Comparison of ENCODE assay signal across 17 mouse cellular contexts in the genomic region with DNA sequence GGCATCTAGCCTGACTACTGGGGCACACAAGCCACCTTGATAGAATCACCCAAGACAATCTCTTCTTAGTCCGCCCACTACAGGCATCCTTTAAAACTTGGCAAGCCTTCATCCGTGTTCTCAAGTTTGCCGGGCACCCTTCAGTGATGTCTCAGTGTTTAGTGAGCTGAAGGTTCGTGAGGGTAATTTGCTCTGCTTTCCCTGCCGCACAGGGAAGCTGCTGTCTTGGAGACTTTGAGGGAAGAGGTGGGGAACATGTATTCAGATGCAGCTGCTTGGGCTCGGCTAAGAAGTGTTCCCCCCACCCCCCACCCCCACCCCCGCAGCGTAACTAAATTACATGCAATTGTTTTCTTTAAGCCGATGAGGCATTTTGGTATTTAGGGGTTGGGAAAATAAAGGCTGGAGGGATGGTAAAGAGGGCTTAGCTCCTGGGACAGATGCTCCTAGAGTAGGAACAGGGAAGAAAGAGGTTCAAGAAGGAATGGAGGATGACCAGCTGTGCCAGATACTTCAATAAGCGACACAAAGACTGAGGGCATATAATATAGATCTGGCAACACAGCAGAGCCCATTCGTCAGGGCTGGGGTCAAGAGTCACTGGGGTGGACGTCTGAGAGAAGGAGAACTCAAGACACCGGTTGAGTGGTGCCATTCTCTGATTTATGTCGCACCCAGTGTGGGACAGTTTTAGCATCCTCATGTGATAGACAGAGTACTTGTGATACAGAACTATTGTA.
DNase-seq lines count a peak whose midpoint lies in the region; ATAC-seq and TF ChIP-seq lines count a peak whose summit lies in the region.
"Had no signal": no experiment of that assay in that cellular context is flagged by ENCODE, and none has a peak within 500 bp of the region (broad histone marks: within the 10 kb centered on the region; RNA-seq: fewer than 3 reads in every experiment).

No protein-coding gene starts in this region.

- no peak for TF ChIP-seq POLR2A in lung, adult 2 months (IDR thresholded peaks at IDR 0.05; ENCODE audit: borderline replicate concordance, extremely low read depth, low read depth, low read length)

- no peak for TF ChIP-seq CTCF in lung, adult 2 months (IDR thresholded peaks at IDR 0.05; ENCODE audit: insufficient read depth, low read length)

- no peak for ATAC-seq in forebrain, embryonic 15.5 days (replicated peaks)
- no peak for ATAC-seq in lung, embryonic 15.5 days (ENCODE audit: borderline replicate concordance, extremely low read depth, low FRiP score, low TSS enrichment)
- no peak for ATAC-seq in embryonic facial prominence, embryonic 14.5 days (ENCODE audit: low read depth)
- ATAC-seq: forebrain, postnatal 0 days; inflammation-experienced regulatory T-cells, adult 6 months had no signal

- no peaks in the 10 kb centered on the region for H3K27me3 ChIP-seq in forebrain, embryonic 10.5 days (ENCODE audit: poor library complexity, severe bottlenecking)
- no peaks in the 10 kb centered on the region; the same call in 1 of the 2 replicates for H3K27me3 ChIP-seq in forebrain, embryonic 15.5 days
- no peaks in the 10 kb centered on the region for H3K27me3 ChIP-seq in lung, embryonic 15.5 days
- no peaks in the 10 kb centered on the region for H3K27me3 ChIP-seq in embryonic facial prominence, embryonic 14.5 days (replicated peaks; ENCODE audit: control insufficient read depth, insufficient read depth, low read length)
- H3K27me3 ChIP-seq: liver, embryonic 13.5 days had no signal

- H3K4me3 ChIP-seq in forebrain, embryonic 10.5 days = no peak overlapping the region
- no peak overlapping the region for H3K4me3 ChIP-seq in forebrain, embryonic 15.5 days
- no peak overlapping the region for H3K4me3 ChIP-seq in lung, embryonic 15.5 days
- no peak overlapping the region for H3K4me3 ChIP-seq in lung, adult 2 months (replicated peaks; ENCODE audit: extremely low read depth, low read depth, low read length)
- H3K4me3 ChIP-seq in embryonic facial prominence, embryonic 14.5 days (ENCODE audit: low read depth, low read length) = no peak overlapping the region
- H3K4me3 ChIP-seq: liver, embryonic 13.5 days had no signal

- H3K36me3 ChIP-seq in forebrain, embryonic 10.5 days (replicated peaks) = no peaks in the 10 kb centered on the region
- no peaks in the 10 kb centered on the region for H3K36me3 ChIP-seq in forebrain, embryonic 15.5 days
- no peaks in the 10 kb centered on the region for H3K36me3 ChIP-seq in lung, embryonic 15.5 days
- no peaks in the 10 kb centered on the region for H3K36me3 ChIP-seq in embryonic facial prominence, embryonic 14.5 days (ENCODE audit: control insufficient read depth, insufficient read depth, low read length)
- H3K36me3 ChIP-seq: liver, embryonic 13.5 days had no signal

- H3K9me3 ChIP-seq in forebrain, embryonic 10.5 days = no peaks in the 10 kb centered on the region
- H3K9me3 ChIP-seq in forebrain, embryonic 15.5 days = no peaks in the 10 kb centered on the region
- no peaks in the 10 kb centered on the region for H3K9me3 ChIP-seq in lung, embryonic 15.5 days
- no peaks in the 10 kb centered on the region for H3K9me3 ChIP-seq in embryonic facial prominence, embryonic 14.5 days (ENCODE audit: control insufficient read depth, low read length)
- H3K9me3 ChIP-seq: liver, embryonic 13.5 days had no signal

- DNase-seq in forebrain, embryonic 10.5 days (ENCODE audit: extremely low spot score, low spot score) = no peak
- DNase-seq in lung, adult 2 months = no peak
- DNase-seq in R1 (ENCODE audit: low read depth, low spot score) = peak; percentile 50
- DNase-seq in embryonic facial prominence, embryonic 14.5 days (ENCODE audit: low spot score) = peak; percentile 42
- no peak for DNase-seq in layer of hippocampus, adult 9-11 months
- DNase-seq in testis, postnatal 14 days (ENCODE audit: low spot score) = no peak
- DNase-seq: adrenal gland, adult 8-10 months; cerebellum, adult 11-12 months; forebrain, postnatal 0 days; heart, adult 18-20 months; kidney, adult 8-10 months; layer of hippocampus, postnatal 36 days; liver, embryonic 13.5 days; lung, postnatal 36 days had no signal

- H3K4me2 ChIP-seq in forebrain, embryonic 15.5 days (replicated peaks) = no peak overlapping the region
- no peak overlapping the region for H3K4me2 ChIP-seq in lung, embryonic 15.5 days
- peak overlapping the region; percentile 6; the same call in 1 of the 2 replicates for H3K4me2 ChIP-seq in embryonic facial prominence, embryonic 14.5 days (ENCODE audit: low read depth, low read length)
- H3K4me2 ChIP-seq: liver, embryonic 13.5 days had no signal

- H3K9ac ChIP-seq in forebrain, embryonic 15.5 days (replicated peaks) = no peak overlapping the region
- H3K9ac ChIP-seq in lung, embryonic 15.5 days = no peak overlapping the region
- no peak overlapping the region for H3K9ac ChIP-seq in embryonic facial prominence, embryonic 14.5 days (ENCODE audit: low read depth, low read length)
- H3K9ac ChIP-seq: forebrain, postnatal 0 days; liver, embryonic 13.5 days had no signal

- H3K4me1 ChIP-seq in forebrain, embryonic 10.5 days = peaks cover 50% of the 10 kb centered on the region
- peaks cover 6% of the 10 kb centered on the region; the same call in 1 of the 2 replicates for H3K4me1 ChIP-seq in forebrain, embryonic 15.5 days
- H3K4me1 ChIP-seq in lung, embryonic 15.5 days = peaks cover 34% of the 10 kb centered on the region
- H3K4me1 ChIP-seq in lung, adult 2 months (ENCODE audit: control insufficient read depth, insufficient read depth, low read length) = no peaks in the 10 kb centered on the region; the same call in none of the 2 replicates
- H3K4me1 ChIP-seq in embryonic facial prominence, embryonic 14.5 days (ENCODE audit: control insufficient read depth, insufficient read depth, low read length) = peaks cover 51% of the 10 kb centered on the region
- H3K4me1 ChIP-seq: liver, embryonic 13.5 days had no signal

- 22% methylated on average over 14 of the region's 14 CpGs for WGBS in forebrain, embryonic 10.5 days
- WGBS in forebrain, embryonic 15.5 days = 29% methylated on average over 14 of the region's 14 CpGs
- 68% methylated on average over 14 of the region's 14 CpGs for WGBS in lung, embryonic 15.5 days
- 84% methylated on average over 14 of the region's 14 CpGs for WGBS in lung, adult 2 months
- 36% methylated on average over 14 of the region's 14 CpGs for WGBS in embryonic facial prominence, embryonic 14.5 days

- peak overlapping the region; percentile 33 for H3K27ac ChIP-seq in forebrain, embryonic 10.5 days
- no peak overlapping the region for H3K27ac ChIP-seq in forebrain, embryonic 15.5 days (replicated peaks)
- H3K27ac ChIP-seq in lung, embryonic 15.5 days = peak overlapping the region; percentile 41; the same call in 1 of the 2 replicates
- peak overlapping the region; percentile 65 for H3K27ac ChIP-seq in embryonic facial prominence, embryonic 14.5 days (replicated peaks; ENCODE audit: low read depth, low read length)
- H3K27ac ChIP-seq: liver, embryonic 13.5 days had no signal

Comparison
In these comparisons a context has a peak if more than half of its experiments do, and no peak if none do; other contexts are left out.
1. DNase-seq: peak in R1 (single experiment) and embryonic facial prominence, embryonic 14.5 days (single experiment); none in forebrain, embryonic 10.5 days (single experiment), lung, adult 2 months (single experiment), layer of hippocampus, adult 9-11 months (single experiment) and testis, postnatal 14 days (single experiment).